ENCODE assay signal across 18 mouse cellular contexts in the genomic region with DNA sequence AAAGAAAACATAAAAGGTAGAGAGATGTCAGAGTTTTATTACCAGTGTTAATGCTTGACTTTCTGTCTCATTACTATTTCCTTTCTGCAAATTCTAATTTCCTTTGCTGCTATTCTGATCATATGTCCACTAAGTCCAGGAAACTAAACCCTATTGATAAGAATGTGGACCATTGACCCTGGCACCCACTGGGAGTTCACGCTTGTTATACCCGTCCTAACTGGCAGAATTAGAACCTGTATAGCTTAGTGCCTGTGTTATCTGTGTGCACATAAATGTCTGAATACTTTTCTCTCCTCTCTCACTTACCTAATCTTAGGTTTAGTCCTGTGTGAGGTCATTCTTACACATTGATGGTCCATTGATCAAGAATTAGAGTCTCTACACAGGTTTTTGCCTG.
"Had no signal": no experiment of that assay in that cellular context is flagged by ENCODE, and none has a peak within 500 bp of the region (broad histone marks: within the 10 kb centered on the region; RNA-seq: fewer than 3 reads in every experiment).

No protein-coding gene starts in this region.

- H3K4me3 ChIP-seq: lung, embryonic 15.5 days; megakaryocyte, embryonic 14.5 days; midbrain, embryonic 13.5 days; midbrain, embryonic 15.5 days; neural tube, embryonic 12.5 days; stomach, embryonic 15.5 days had no signal

- H3K36me3 ChIP-seq: lung, embryonic 15.5 days; midbrain, embryonic 13.5 days; midbrain, embryonic 15.5 days; neural tube, embryonic 12.5 days; stomach, embryonic 15.5 days had no signal

- H3K9me3 ChIP-seq: lung, embryonic 15.5 days; megakaryocyte, embryonic 14.5 days; midbrain, embryonic 13.5 days; midbrain, embryonic 15.5 days; neural tube, embryonic 12.5 days; stomach, embryonic 15.5 days had no signal

- DNase-seq: liver, postnatal 0 days; lung, adult 2 months; lung, postnatal 14 days; lung, postnatal 36 days; retina, postnatal 1 day; right cerebral cortex, adult 18-20 months; thymus, postnatal 14 days; thymus, postnatal 36 days had no signal

- H3K4me1 ChIP-seq: lung, embryonic 15.5 days; megakaryocyte, embryonic 14.5 days; midbrain, embryonic 13.5 days; midbrain, embryonic 15.5 days; neural tube, embryonic 12.5 days; stomach, embryonic 15.5 days had no signal

- H3K27ac ChIP-seq: lung, embryonic 15.5 days; macrophage; midbrain, embryonic 13.5 days; midbrain, embryonic 15.5 days; neural tube, embryonic 12.5 days; stomach, embryonic 15.5 days; stomach, postnatal 0 days had no signal

- ATAC-seq: liver, postnatal 0 days; lung, postnatal 0 days; midbrain, embryonic 13.5 days; midbrain, embryonic 15.5 days had no signal

- H3K9ac ChIP-seq: liver, postnatal 0 days; lung, embryonic 15.5 days; midbrain, embryonic 13.5 days; midbrain, embryonic 15.5 days; neural tube, embryonic 12.5 days; stomach, embryonic 15.5 days had no signal

- H3K4me2 ChIP-seq: lung, embryonic 15.5 days; midbrain, embryonic 11.5 days; midbrain, embryonic 13.5 days; midbrain, embryonic 15.5 days; neural tube, embryonic 12.5 days; stomach, embryonic 15.5 days had no signal

- H3K27me3 ChIP-seq: lung, embryonic 15.5 days; megakaryocyte, embryonic 14.5 days; midbrain, embryonic 15.5 days; neural tube, embryonic 12.5 days; stomach, embryonic 15.5 days had no signal
